Mouse (Mus musculus) lung, adult 2 months (tissue): ENCODE data around the gene Hp1bp3.

Experiments used
- CTCF ChIP-seq: fragments of 200-500 bp; IDR thresholded peaks from 2 replicates; pipeline ENCODE4 v1.5.1; 2011; ENCODE audit warnings: mild to moderate bottlenecking, low read length, control low read depth; ENCODE audit not compliant: insufficient read depth
- POLR2A ChIP-seq: fragments of 200-500 bp; IDR thresholded peaks from 2 replicates; pipeline ENCODE4 v1.6.1; 2011; ENCODE audit warnings: low read depth, mild to moderate bottlenecking, control low read depth, low read length, borderline replicate concordance; ENCODE audit errors: extremely low read depth

DNA sequence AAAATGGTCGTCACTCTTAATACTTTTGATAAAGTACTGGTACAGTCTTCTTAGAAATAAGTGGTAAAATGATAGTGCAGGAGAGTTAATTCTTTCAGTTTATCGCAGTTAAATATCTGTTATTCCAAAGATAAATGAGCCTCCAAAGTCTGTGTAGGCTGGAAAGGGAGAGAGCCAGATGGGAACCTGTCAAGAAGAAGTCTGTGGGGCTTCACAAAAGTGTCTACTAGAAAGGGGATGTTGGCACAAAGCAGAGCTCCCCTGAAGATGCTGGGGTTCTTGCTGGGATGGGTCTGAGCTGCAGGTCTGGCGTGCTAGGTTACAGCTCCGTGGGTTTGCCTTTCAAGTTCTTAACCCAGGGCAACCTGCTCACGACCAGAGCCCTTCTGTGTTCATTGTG, 23.5 kb upstream of the Hp1bp3 start:
- no peak for TF ChIP-seq CTCF
- no peak for TF ChIP-seq POLR2A
